Mouse (Mus musculus): ENCODE data around the gene Mapk9. TPM values are rescaled to one million over a fixed set of nuclear protein-coding genes. Genes with fewer than 3 reads are reported as not detected.

Mapk9 gene
- polyA plus RNA-seq, 1 experiment from 2014 or later, result 47.5 TPM

GRCm38 (mm10) chr11:49832962-49833361, 13.6 kb upstream of the Mapk9 start:
- DNase-seq (ENCODE audit: low spot score) (no peak), ATAC-seq (replicated peaks; ENCODE audit: low FRiP score) (no peak)
- Histone ChIP-seq H3K9me3 (ENCODE audit: control insufficient read depth, low read length) (no peaks in the 10 kb centered on the region), H3K4me3 (ENCODE audit: low read depth, low read length) (no peak overlapping the region), H3K4me2 (no peak overlapping the region), H3K27ac (ENCODE audit: low read depth, low read length) (no peak overlapping the region), H3K9ac (ENCODE audit: low read depth, low read length) (no peak overlapping the region), H3K36me3 (ENCODE audit: control insufficient read depth, insufficient read depth, low read length) (peaks cover 3% of the 10 kb centered on the region; the same call in 1 of the 2 replicates), H3K27me3 (replicated peaks; ENCODE audit: control insufficient read depth, insufficient read depth, low read length) (no peaks in the 10 kb centered on the region), H3K4me1 (replicated peaks; ENCODE audit: control insufficient read depth, insufficient read depth, low read length) (0 out of 2 replicates have a peak, but pooled peaks cover 3% of the 10 kb centered on the region)
- 73% methylated on average over 5 of the region's 5 CpGs for WGBS

DNA sequence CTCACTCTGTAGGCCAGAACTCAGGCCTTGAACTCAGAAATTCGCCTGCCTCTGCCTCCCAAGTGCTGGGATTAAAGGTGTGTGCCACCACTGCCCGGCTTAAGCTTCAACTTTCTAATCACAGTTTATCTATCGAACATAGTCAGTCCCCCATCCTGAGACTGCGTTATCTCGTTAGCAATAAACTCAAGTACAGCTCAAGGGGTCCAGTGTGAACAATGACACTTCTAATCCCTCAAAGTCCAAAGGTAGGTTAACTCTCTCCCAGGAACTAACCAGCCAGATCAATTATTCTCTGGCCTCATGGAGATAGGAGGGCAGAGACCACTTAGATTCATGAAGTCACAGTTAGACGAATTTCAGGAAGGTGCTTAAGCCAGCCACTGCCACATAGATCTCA, 12.3 kb upstream of the Mapk9 start:
- H3K27me3 ChIP-seq (replicated peaks; ENCODE audit: control insufficient read depth, insufficient read depth, low read length), result no peaks in the 10 kb centered on the region
- H3K4me3 ChIP-seq (ENCODE audit: low read depth, low read length), result no peak overlapping the region
- ATAC-seq (replicated peaks; ENCODE audit: low FRiP score) (no peak), DNase-seq (ENCODE audit: low spot score) (no peak)
- no peak overlapping the region for H3K4me2 ChIP-seq
- 80% methylated on average over 6 of the region's 6 CpGs for WGBS
- no peaks in the 10 kb centered on the region for H3K9me3 ChIP-seq (ENCODE audit: control insufficient read depth, low read length)
- no peak overlapping the region for H3K9ac ChIP-seq (ENCODE audit: low read depth, low read length)
- H3K27ac ChIP-seq (ENCODE audit: low read depth, low read length), result no peak overlapping the region
- 0 out of 2 replicates have a peak, but pooled peaks cover 3% of the 10 kb centered on the region for H3K4me1 ChIP-seq (replicated peaks; ENCODE audit: control insufficient read depth, insufficient read depth, low read length)
- peaks cover 3% of the 10 kb centered on the region; the same call in 1 of the 2 replicates for H3K36me3 ChIP-seq (ENCODE audit: control insufficient read depth, insufficient read depth, low read length)

DNA sequence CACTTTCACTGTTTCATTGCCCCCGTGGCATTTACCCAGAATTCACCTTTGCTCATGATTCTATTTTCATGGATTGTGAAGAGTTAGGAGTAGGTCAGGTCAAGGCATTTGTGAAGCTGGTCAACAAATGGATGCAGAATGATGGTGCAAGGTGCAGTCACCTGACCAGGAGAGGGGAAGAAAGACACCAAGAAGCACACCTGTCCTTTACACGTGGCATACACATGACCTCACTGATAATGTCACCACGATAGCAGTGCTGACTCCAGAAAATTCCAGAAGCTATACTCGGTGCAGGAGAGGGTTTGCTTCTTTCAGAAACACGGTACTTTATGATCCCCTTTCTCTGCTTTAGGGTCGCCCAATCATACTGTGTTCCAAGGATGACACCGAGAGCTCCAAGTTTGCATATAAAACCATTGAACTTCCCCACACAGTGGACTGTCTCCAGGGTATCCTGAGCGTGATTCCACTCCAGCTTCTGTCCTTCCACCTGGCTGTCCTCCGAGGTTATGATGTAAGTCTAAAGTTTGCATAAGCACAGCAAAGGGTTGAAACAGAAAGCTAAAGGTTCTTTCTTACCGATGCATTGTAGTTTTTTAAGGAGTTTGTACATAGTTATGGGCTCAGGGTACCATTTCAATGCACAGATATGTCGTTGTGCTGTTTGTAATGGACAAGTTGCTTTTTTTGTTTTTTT, 11.1 kb upstream of the Mapk9 start:
- no peak overlapping the region for H3K9ac ChIP-seq (ENCODE audit: low read depth, low read length)
- H3K4me3 ChIP-seq (ENCODE audit: low read depth, low read length), result no peak overlapping the region
- DNase-seq (ENCODE audit: low spot score), result no peak
- H3K36me3 ChIP-seq (ENCODE audit: control insufficient read depth, insufficient read depth, low read length), result peaks cover 3% of the 10 kb centered on the region; the same call in 1 of the 2 replicates
- H3K27ac ChIP-seq (ENCODE audit: low read depth, low read length), result no peak overlapping the region
- 86% methylated on average over 11 of the region's 11 CpGs for WGBS
- H3K4me2 ChIP-seq, result no peak overlapping the region
- no peaks in the 10 kb centered on the region for H3K27me3 ChIP-seq (replicated peaks; ENCODE audit: control insufficient read depth, insufficient read depth, low read length)
- 0 out of 2 replicates have a peak, but pooled peaks cover 3% of the 10 kb centered on the region for H3K4me1 ChIP-seq (replicated peaks; ENCODE audit: control insufficient read depth, insufficient read depth, low read length)
- no peak for ATAC-seq (replicated peaks; ENCODE audit: low FRiP score)
- H3K9me3 ChIP-seq (ENCODE audit: control insufficient read depth, low read length), result no peaks in the 10 kb centered on the region

DNA sequence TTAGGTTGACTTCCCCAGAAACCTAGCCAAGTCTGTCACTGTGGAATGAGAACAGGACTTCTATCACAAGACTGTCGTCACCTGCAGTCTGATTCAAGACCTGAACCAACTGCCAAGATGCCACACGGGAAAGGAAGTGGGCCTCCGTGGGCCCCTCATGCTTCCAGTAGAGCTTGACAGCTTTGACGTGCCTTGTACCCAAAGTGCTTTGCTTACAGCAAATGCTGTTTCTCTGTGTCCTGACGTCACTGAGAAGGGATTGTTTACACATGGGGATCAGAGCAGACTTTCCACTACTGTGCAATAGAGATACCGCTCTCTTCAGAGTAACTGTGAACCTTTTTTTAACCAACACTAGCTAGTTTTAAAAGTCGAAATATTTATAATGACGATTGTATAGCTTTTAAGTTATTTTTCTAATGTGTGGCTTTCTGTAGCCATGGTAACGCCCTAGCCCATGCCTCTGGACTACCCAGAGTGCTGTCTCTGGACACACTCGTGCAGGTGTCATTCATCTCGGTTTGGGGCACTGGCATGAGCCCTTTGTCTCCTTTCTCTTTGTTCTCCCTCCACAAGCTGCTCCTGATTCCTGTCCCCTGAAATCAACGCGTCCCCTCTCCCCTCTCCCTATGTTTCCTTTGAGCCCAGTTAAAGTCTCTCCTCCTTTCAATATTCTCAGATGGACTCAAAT, 8.7 kb upstream of the Mapk9 start:
- Histone ChIP-seq H3K27me3 (replicated peaks; ENCODE audit: control insufficient read depth, insufficient read depth, low read length) (no peaks in the 10 kb centered on the region), H3K4me1 (replicated peaks; ENCODE audit: control insufficient read depth, insufficient read depth, low read length) (peaks cover 6% of the 10 kb centered on the region; the same call in 1 of the 2 replicates), H3K27ac (ENCODE audit: low read depth, low read length) (no peak overlapping the region), H3K4me2 (no peak overlapping the region), H3K36me3 (ENCODE audit: control insufficient read depth, insufficient read depth, low read length) (no peaks in the 10 kb centered on the region), H3K9me3 (ENCODE audit: control insufficient read depth, low read length) (no peaks in the 10 kb centered on the region), H3K4me3 (ENCODE audit: low read depth, low read length) (no peak overlapping the region), H3K9ac (ENCODE audit: low read depth, low read length) (no peak overlapping the region)
- ATAC-seq (replicated peaks; ENCODE audit: low FRiP score), result no peak; the same call in 1 of the 2 replicates
- 63% methylated on average over 13 of the region's 13 CpGs for WGBS
- no peak for DNase-seq (ENCODE audit: low spot score)

DNA sequence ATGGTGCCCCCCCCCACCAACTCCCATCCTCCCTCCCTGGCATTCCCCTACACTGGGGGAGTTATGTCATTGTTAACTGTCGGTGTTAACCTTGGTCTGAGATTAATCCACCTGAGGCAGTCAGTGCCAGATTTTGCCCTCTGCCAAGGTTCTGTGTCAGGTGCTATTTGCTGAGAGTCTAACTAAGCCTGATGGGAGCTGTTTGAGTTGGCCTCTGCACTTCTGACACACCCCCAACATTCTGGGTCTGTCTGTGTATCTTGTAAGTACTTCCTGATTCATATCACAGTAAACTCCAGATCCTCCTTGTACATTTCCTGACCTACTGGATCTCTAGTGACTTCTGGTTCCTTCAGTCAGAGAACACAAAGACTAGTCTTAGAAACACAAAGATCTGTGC, 5.9 kb upstream of the Mapk9 start:
- no peak overlapping the region for H3K9ac ChIP-seq (ENCODE audit: low read depth, low read length)
- no peaks in the 10 kb centered on the region for H3K27me3 ChIP-seq (replicated peaks; ENCODE audit: control insufficient read depth, insufficient read depth, low read length)
- 71% methylated on average over 1 of the region's 1 CpGs for WGBS
- no peak overlapping the region for H3K27ac ChIP-seq (ENCODE audit: low read depth, low read length)
- no peak overlapping the region for H3K4me2 ChIP-seq
- DNase-seq (ENCODE audit: low spot score) (no peak), ATAC-seq (replicated peaks; ENCODE audit: low FRiP score) (no peak)
- H3K4me3 ChIP-seq (ENCODE audit: low read depth, low read length), result no peak overlapping the region
- H3K36me3 ChIP-seq (ENCODE audit: control insufficient read depth, insufficient read depth, low read length), result no peaks in the 10 kb centered on the region
- no peaks in the 10 kb centered on the region for H3K9me3 ChIP-seq (ENCODE audit: control insufficient read depth, low read length)
- H3K4me1 ChIP-seq (replicated peaks; ENCODE audit: control insufficient read depth, insufficient read depth, low read length), result peaks cover 8% of the 10 kb centered on the region; the same call in 1 of the 2 replicates

- H3K9ac ChIP-seq (ENCODE audit: low read depth, low read length), result no peak overlapping the region
- ATAC-seq (replicated peaks; ENCODE audit: low FRiP score) (no peak), DNase-seq (ENCODE audit: low spot score) (no peak)
- peaks cover 12% of the 10 kb centered on the region; the same call in 1 of the 2 replicates for H3K4me1 ChIP-seq (replicated peaks; ENCODE audit: control insufficient read depth, insufficient read depth, low read length)
- no peaks in the 10 kb centered on the region for H3K27me3 ChIP-seq (replicated peaks; ENCODE audit: control insufficient read depth, insufficient read depth, low read length)
- no peaks in the 10 kb centered on the region for H3K9me3 ChIP-seq (ENCODE audit: control insufficient read depth, low read length)
- no peak overlapping the region for H3K4me2 ChIP-seq
- no peaks in the 10 kb centered on the region for H3K36me3 ChIP-seq (ENCODE audit: control insufficient read depth, insufficient read depth, low read length)
- WGBS, result 70% methylated on average over 1 of the region's 1 CpGs
- H3K4me3 ChIP-seq (ENCODE audit: low read depth, low read length), result no peak overlapping the region
- H3K27ac ChIP-seq (ENCODE audit: low read depth, low read length), result no peak overlapping the region
These were observed 4.7 kb upstream of the Mapk9 start for GRCm38 (mm10) chr11:49841886-49842285.

DNA sequence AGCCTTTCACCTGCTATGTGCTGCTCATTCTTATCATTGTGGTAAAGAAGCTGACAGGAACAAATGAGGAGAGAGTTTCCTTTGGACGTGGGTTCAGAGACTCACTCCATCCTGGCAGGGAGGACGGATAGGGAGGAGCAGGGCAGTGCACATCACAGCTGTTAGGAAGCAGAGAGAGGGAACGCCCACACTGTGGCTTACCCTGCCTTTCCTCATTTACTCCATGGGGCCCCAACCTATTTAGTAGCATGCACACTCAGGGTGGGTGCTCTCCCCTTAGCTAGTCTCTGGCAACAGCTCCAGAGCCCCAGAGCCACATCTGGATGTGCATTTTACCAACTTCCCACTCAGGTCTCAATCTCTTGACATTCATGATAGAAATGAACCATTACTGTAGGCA, 3.8 kb upstream of the Mapk9 start:
- DNase-seq (ENCODE audit: low spot score) (no peak), ATAC-seq (replicated peaks; ENCODE audit: low FRiP score) (no peak)
- Histone ChIP-seq H3K36me3 (ENCODE audit: control insufficient read depth, insufficient read depth, low read length) (no peaks in the 10 kb centered on the region), H3K27ac (ENCODE audit: low read depth, low read length) (no peak overlapping the region), H3K4me1 (replicated peaks; ENCODE audit: control insufficient read depth, insufficient read depth, low read length) (peaks cover 17% of the 10 kb centered on the region), H3K27me3 (replicated peaks; ENCODE audit: control insufficient read depth, insufficient read depth, low read length) (no peaks in the 10 kb centered on the region), H3K9ac (ENCODE audit: low read depth, low read length) (no peak overlapping the region), H3K9me3 (ENCODE audit: control insufficient read depth, low read length) (no peaks in the 10 kb centered on the region), H3K4me3 (ENCODE audit: low read depth, low read length) (no peak overlapping the region), H3K4me2 (no peak overlapping the region)
- WGBS, result 24% methylated on average over 3 of the region's 3 CpGs

- Histone ChIP-seq H3K4me1 (replicated peaks; ENCODE audit: control insufficient read depth, insufficient read depth, low read length) (peaks cover 29% of the 10 kb centered on the region), H3K27ac (ENCODE audit: low read depth, low read length) (no peak overlapping the region), H3K4me2 (no peak overlapping the region), H3K36me3 (ENCODE audit: control insufficient read depth, insufficient read depth, low read length) (no peaks in the 10 kb centered on the region), H3K4me3 (ENCODE audit: low read depth, low read length) (no peak overlapping the region), H3K27me3 (replicated peaks; ENCODE audit: control insufficient read depth, insufficient read depth, low read length) (no peaks in the 10 kb centered on the region), H3K9ac (ENCODE audit: low read depth, low read length) (no peak overlapping the region), H3K9me3 (ENCODE audit: control insufficient read depth, low read length) (no peaks in the 10 kb centered on the region)
- 87% methylated on average over 10 of the region's 10 CpGs for WGBS
- no peak for DNase-seq (ENCODE audit: low spot score)
- ATAC-seq (replicated peaks; ENCODE audit: low FRiP score), result no peak
These were observed 2.2 kb upstream of the Mapk9 start for GRCm38 (mm10) chr11:49844311-49844710.

DNA sequence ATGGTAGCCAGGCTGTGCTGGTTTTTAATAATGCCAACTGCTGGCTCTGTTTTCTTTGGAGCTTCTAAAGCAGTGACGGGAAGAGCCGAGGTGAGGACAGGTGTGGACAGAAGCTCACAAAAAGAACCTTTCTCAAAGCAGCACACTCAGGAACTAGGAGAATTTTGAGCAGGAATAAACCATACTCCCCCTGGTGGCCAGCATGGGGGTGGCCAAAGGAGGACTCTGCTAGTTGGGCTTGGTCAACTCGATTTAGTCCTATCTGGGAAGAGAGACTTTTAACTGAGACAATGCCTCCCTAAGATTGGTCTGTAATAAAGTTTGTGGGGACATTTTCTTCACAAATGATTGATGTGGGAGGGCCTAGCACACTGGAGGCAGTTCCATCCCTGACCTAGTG, 1.6 kb upstream of the Mapk9 start:
- 45% methylated on average over 3 of the region's 3 CpGs for WGBS
- no peaks in the 10 kb centered on the region for H3K36me3 ChIP-seq (ENCODE audit: control insufficient read depth, insufficient read depth, low read length)
- H3K27ac ChIP-seq (ENCODE audit: low read depth, low read length), result no peak overlapping the region
- H3K9ac ChIP-seq (ENCODE audit: low read depth, low read length), result no peak overlapping the region
- no peak overlapping the region for H3K4me2 ChIP-seq
- ATAC-seq (replicated peaks; ENCODE audit: low FRiP score) (no peak), DNase-seq (ENCODE audit: low spot score) (peak; percentile 56)
- H3K4me3 ChIP-seq (ENCODE audit: low read depth, low read length), result no peak overlapping the region
- no peaks in the 10 kb centered on the region for H3K27me3 ChIP-seq (replicated peaks; ENCODE audit: control insufficient read depth, insufficient read depth, low read length)
- H3K9me3 ChIP-seq (ENCODE audit: control insufficient read depth, low read length), result no peaks in the 10 kb centered on the region
- peaks cover 29% of the 10 kb centered on the region for H3K4me1 ChIP-seq (replicated peaks; ENCODE audit: control insufficient read depth, insufficient read depth, low read length)
